Mouse (Mus musculus) forelimb bud, embryonic 11.5 days (tissue): ENCODE measurements around the gene Spag9.

ENCODE experiments used
- DNase-seq: peaks from one replicate; pipeline ENCODE4 v3.0.0-alpha.2; 2012; ENCODE audit warnings: low read depth, low spot score

The Spag9 gene

GRCm38 (mm10) chr11:94133344-94133955 lies 137.6 kb downstream of the Spag9 start:
- peak; percentile 83 for DNase-seq

GRCm38 (mm10) chr11:94134076-94134838 lies 138.4 kb downstream of the Spag9 start:
- DNase-seq, result no peak

- no peak for DNase-seq
Observed at GRCm38 (mm10) chr11:94135581-94136001, 139.7 kb downstream of the Spag9 start.

GRCm38 (mm10) chr11:94136656-94137055 lies 140.8 kb downstream of the Spag9 start:
- DNase-seq, result no peak

GRCm38 (mm10) chr11:94137326-94138061 lies 141.6 kb downstream of the Spag9 start:
- DNase-seq, result no peak

GRCm38 (mm10) chr11:94138411-94139231 lies 142.7 kb downstream of the Spag9 start:
- DNase-seq, result no peak

- no peak for DNase-seq
Observed at GRCm38 (mm10) chr11:94139232-94139620, 143.3 kb downstream of the Spag9 start.

GRCm38 (mm10) chr11:94140540-94140939 lies 144.6 kb downstream of the Spag9 start:
- no peak for DNase-seq

- no peak for DNase-seq
Observed at GRCm38 (mm10) chr11:94141564-94141963, 145.7 kb downstream of the Spag9 start.

GRCm38 (mm10) chr11:94143336-94143735 lies 147.4 kb downstream of the Spag9 start:
- no peak for DNase-seq

- DNase-seq, result no peak
Observed at GRCm38 (mm10) chr11:94144771-94145539, 149.1 kb downstream of the Spag9 start.

GRCm38 (mm10) chr11:94146049-94146605 lies 150.2 kb downstream of the Spag9 start:
- no peak for DNase-seq

GRCm38 (mm10) chr11:94146733-94147485 lies 151.0 kb downstream of the Spag9 start:
- DNase-seq, result no peak

GRCm38 (mm10) chr11:94148105-94148696 lies 152.3 kb downstream of the Spag9 start:
- DNase-seq, result no peak

- DNase-seq, result no peak
Observed at GRCm38 (mm10) chr11:94148931-94149491, 153.1 kb downstream of the Spag9 start.

- no peak for DNase-seq
Observed at GRCm38 (mm10) chr11:94149509-94150259, 153.8 kb downstream of the Spag9 start.

- no peak for DNase-seq
Observed at GRCm38 (mm10) chr11:94150519-94151470, 154.9 kb downstream of the Spag9 start.
